Mouse (Mus musculus) ES-E14 (cell line): ENCODE data around the gene Zscan5b.

Experiments used
- CHD2 ChIP-seq: IDR thresholded peaks from 2 replicates; pipeline ENCODE4 v1.6.1; 2014; ENCODE audit warnings: mild to moderate bottlenecking, low read depth, low read length, inconsistent platforms
- HCFC1 ChIP-seq: IDR thresholded peaks from 2 replicates; pipeline ENCODE4 v1.6.1; 2012; ENCODE audit warnings: low read length, inconsistent platforms, borderline replicate concordance; ENCODE audit not compliant: insufficient read depth

DNA sequence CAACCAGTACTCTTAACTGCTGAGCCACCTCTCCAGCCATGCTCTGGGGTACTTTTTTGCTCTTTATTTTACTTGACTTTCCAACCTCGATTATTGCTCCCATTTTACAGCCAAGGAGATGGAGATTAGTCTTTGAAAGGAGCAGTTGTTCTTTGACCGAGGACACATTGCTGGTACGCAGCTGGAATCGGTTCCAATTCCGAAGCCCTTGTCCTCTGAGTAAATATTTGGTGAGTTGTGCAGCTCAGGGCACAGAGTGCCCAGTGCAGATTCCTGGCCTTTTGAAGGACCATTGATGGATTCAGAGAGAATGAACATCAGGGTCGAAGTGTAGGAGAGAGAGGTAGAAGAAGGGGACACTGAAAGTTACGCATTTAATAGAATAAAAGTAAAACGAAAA, 48.2 kb upstream of the Zscan5b start:
- TF ChIP-seq HCFC1 (no peak), CHD2 (no peak)
